Mouse (Mus musculus): ENCODE results near the gene Abcc8. TPM values are rescaled to one million over a fixed set of nuclear protein-coding genes. Genes with fewer than 3 reads are reported as not detected.

The Abcc8 gene
- polyA plus RNA-seq, 1 experiment from 2014 or later, result 14.1 TPM

DNA sequence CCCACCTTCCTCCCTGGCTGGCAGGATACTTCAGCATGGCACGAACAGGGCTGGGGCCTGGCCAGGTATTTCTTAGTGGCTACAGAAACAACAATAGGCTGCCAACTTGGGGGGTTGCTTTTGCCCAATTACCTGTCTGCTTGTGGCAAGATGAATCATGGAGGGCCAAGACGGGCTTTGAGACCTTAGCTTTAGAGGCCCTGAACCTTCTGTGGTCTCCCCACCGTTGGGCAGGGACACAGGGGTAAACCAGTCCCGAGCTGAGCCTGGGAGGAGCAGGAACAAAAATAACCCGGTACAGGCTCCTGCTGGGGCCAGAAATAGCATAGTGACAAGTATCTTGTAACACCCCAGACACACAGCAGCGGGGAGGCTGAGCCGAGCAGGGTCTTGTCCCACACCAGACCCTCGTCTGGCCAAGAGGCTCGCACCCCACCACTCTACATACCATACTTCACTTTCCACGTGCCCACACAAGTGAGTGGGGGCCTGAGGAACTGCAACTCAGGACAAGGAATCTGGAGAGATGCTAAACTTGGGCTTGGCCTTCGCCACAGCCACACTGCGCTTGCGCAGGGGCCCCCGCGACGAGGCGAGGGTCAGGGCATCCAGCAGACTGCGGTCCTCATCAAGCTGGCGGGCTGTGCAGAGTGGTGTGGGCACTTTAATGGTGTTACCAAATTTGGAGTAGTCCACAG lies 81.5 kb downstream of the Abcc8 start:
- DNase-seq (ENCODE audit: low spot score), result no peak
- H3K27ac ChIP-seq (ENCODE audit: low read depth, low read length), result no peak overlapping the region
- H3K4me1 ChIP-seq (ENCODE audit: control insufficient read depth, insufficient read depth, low read length), result peaks cover 5% of the 10 kb centered on the region; the same call in 1 of the 2 replicates
- H3K9me3 ChIP-seq (replicated peaks; ENCODE audit: control insufficient read depth, low read length), result no peaks in the 10 kb centered on the region
- no peak for ATAC-seq
- H3K36me3 ChIP-seq (ENCODE audit: control insufficient read depth, insufficient read depth, low read length), result no peaks in the 10 kb centered on the region
- WGBS, result 88% methylated on average over 19 of the region's 19 CpGs
- H3K4me2 ChIP-seq (ENCODE audit: low read length), result peak overlapping the region; percentile 28
- H3K4me3 ChIP-seq (ENCODE audit: low read depth, low read length), result no peak overlapping the region
- 0 out of 2 replicates have a peak overlapping the region, but pooled peaks have one; percentile 13 for H3K9ac ChIP-seq (ENCODE audit: low read length)
- H3K27me3 ChIP-seq (replicated peaks; ENCODE audit: control insufficient read depth, insufficient read depth, low read length), result no peaks in the 10 kb centered on the region

DNA sequence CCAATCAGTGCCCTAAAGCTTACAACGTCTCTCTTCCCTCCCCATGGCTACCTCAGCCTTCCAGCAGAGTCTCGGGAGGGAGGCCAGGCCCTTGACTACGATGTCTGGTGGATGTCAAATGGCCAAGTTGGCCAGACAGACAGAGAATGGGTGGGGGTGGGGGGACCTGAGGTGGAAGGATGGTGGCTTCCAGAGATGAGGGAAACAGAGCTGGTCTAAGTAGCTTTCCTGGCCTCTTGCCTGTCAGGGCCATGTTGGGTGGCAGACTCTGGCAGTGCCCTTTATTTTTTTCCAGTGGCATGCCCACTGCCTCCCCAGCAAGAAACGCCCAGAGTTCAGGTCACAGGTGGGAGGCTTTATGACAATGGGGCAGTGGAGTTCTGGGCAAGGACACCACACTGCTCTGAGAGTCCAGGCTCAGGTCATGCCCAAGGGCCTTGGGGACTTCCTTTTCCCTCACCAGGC lies 82.5 kb downstream of the Abcc8 start:
- Histone ChIP-seq H3K4me1 (ENCODE audit: control insufficient read depth, insufficient read depth, low read length) (peaks cover 2% of the 10 kb centered on the region; the same call in 1 of the 2 replicates), H3K27ac (ENCODE audit: low read depth, low read length) (no peak overlapping the region), H3K9me3 (replicated peaks; ENCODE audit: control insufficient read depth, low read length) (no peaks in the 10 kb centered on the region), H3K4me3 (ENCODE audit: low read depth, low read length) (no peak overlapping the region), H3K27me3 (replicated peaks; ENCODE audit: control insufficient read depth, insufficient read depth, low read length) (no peaks in the 10 kb centered on the region), H3K4me2 (ENCODE audit: low read length) (peak overlapping the region; percentile 28), H3K9ac (ENCODE audit: low read length) (no peak overlapping the region; the same call in 1 of the 2 replicates), H3K36me3 (ENCODE audit: control insufficient read depth, insufficient read depth, low read length) (no peaks in the 10 kb centered on the region)
- 74% methylated on average over 4 of the region's 4 CpGs for WGBS
- DNase-seq (ENCODE audit: low spot score), result no peak
- ATAC-seq, result no peak

DNA sequence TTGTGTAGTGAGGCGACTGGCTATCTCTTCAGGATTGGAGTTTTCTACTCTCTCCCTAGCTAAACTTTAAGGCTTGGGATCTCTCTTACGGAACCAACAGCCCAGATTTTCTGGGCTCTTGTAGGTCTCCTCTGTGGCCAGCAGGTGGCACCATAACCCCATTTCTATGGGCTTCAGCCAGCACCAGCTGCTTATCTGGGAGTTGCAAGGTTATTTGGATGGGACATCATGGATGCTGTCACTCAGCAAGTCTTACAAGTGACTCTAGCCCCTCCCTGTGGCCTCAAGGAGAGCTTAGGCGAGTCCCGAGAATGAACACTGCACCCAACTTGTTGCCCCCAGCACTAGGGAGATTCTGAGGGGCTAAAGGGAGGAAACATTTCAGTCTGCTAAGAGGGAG lies 83.7 kb downstream of the Abcc8 start:
- Histone ChIP-seq H3K4me2 (ENCODE audit: low read length) (no peak overlapping the region), H3K9ac (ENCODE audit: low read length) (no peak overlapping the region), H3K36me3 (ENCODE audit: control insufficient read depth, insufficient read depth, low read length) (no peaks in the 10 kb centered on the region), H3K27me3 (replicated peaks; ENCODE audit: control insufficient read depth, insufficient read depth, low read length) (no peaks in the 10 kb centered on the region), H3K4me3 (ENCODE audit: low read depth, low read length) (no peak overlapping the region), H3K4me1 (ENCODE audit: control insufficient read depth, insufficient read depth, low read length) (peaks cover 2% of the 10 kb centered on the region; the same call in 1 of the 2 replicates), H3K9me3 (replicated peaks; ENCODE audit: control insufficient read depth, low read length) (no peaks in the 10 kb centered on the region), H3K27ac (ENCODE audit: low read depth, low read length) (no peak overlapping the region)
- ATAC-seq, result 0 out of 2 replicates have a peak, but pooled peaks have one; percentile 26
- 3% methylated on average over 4 of the region's 4 CpGs for WGBS
- DNase-seq (ENCODE audit: low spot score), result peak; percentile 89

DNA sequence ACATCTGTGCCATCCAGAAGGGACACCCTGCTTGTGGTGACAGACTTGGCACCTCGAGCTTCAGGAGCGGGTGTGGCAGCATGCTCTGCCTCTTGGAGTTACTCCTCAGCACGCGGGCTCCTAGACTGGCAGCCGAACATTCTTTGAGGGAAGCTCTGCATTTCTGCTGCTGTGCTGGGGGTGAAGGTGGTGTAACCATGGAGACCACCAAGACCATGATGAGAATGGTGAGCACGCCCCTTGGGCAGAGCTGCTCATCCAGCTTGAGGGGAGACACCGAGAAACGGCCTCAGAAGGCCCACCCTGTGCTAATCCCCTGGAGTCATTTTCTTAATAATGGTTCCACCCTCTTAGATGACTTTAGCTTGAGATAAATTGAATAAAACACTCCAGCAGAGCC lies 87.0 kb downstream of the Abcc8 start:
- ATAC-seq (no peak), DNase-seq (ENCODE audit: low spot score) (no peak)
- WGBS, result 22% methylated on average over 8 of the region's 8 CpGs

DNA sequence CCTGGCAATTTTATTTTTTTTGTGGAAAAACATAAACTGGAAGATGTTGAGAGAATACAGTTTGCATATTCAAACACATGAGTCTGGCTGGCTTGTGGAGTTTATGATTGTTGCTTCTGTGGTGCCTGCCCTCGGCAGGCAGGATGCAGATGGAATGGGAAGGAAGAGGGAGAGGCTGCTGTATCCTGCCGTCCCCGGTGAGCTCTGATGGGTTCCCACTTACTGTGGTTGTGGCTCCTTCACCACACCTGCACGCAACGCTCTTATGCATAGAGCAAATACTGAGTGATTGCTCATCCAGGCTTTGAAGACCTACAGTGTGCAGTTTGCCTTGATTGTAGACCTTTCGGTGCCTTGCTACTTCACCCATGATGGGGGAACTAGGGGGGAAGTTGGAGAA lies 91.6 kb downstream of the Abcc8 start:
- no peaks in the 10 kb centered on the region; the same call in 1 of the 2 replicates for H3K9me3 ChIP-seq (replicated peaks; ENCODE audit: control insufficient read depth, low read length)
- no peaks in the 10 kb centered on the region for H3K27me3 ChIP-seq (replicated peaks; ENCODE audit: control insufficient read depth, insufficient read depth, low read length)
- WGBS, result 93% methylated on average over 6 of the region's 6 CpGs
- H3K36me3 ChIP-seq (ENCODE audit: control insufficient read depth, insufficient read depth, low read length), result peaks cover 14% of the 10 kb centered on the region
- no peaks in the 10 kb centered on the region for H3K4me1 ChIP-seq (ENCODE audit: control insufficient read depth, insufficient read depth, low read length)
- no peak overlapping the region for H3K27ac ChIP-seq (ENCODE audit: low read depth, low read length)
- ATAC-seq, result no peak
- H3K4me3 ChIP-seq (ENCODE audit: low read depth, low read length), result no peak overlapping the region
- DNase-seq (ENCODE audit: low spot score), result no peak
- no peak overlapping the region for H3K4me2 ChIP-seq (ENCODE audit: low read length)
- H3K9ac ChIP-seq (ENCODE audit: low read length), result no peak overlapping the region

More for the DNA sequence above, 87.0 kb downstream of the Abcc8 start:
- Histone ChIP-seq H3K9ac (ENCODE audit: low read length) (no peak overlapping the region), H3K36me3 (ENCODE audit: control insufficient read depth, insufficient read depth, low read length) (no peaks in the 10 kb centered on the region), H3K9me3 (replicated peaks; ENCODE audit: control insufficient read depth, low read length) (no peaks in the 10 kb centered on the region; the same call in 1 of the 2 replicates), H3K27me3 (replicated peaks; ENCODE audit: control insufficient read depth, insufficient read depth, low read length) (no peaks in the 10 kb centered on the region), H3K4me2 (ENCODE audit: low read length) (no peak overlapping the region), H3K27ac (ENCODE audit: low read depth, low read length) (no peak overlapping the region), H3K4me1 (ENCODE audit: control insufficient read depth, insufficient read depth, low read length) (no peaks in the 10 kb centered on the region), H3K4me3 (ENCODE audit: low read depth, low read length) (no peak overlapping the region)

DNA sequence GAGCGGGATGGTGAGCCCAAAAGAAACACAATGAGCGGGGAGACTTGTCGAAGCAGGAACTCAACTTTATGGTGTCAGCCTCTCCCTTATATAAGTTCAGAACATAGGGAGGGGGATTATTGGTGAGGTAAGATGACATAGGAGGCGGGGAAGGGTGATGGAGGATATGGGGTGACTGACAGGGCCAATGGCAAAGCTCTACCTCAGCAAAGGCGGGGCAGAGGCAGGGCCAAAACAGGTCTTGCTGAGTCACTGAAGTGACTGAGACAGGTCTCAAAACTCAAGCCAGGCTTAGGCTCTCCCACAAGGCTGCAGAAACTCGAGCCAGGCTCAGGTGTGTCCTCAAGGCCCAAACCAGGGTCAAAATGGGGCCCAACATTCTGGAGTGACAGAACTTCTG lies 93.5 kb downstream of the Abcc8 start:
- ATAC-seq (no peak), DNase-seq (ENCODE audit: low spot score) (no peak)
- Histone ChIP-seq H3K27ac (ENCODE audit: low read depth, low read length) (no peak overlapping the region), H3K4me1 (ENCODE audit: control insufficient read depth, insufficient read depth, low read length) (no peaks in the 10 kb centered on the region), H3K36me3 (ENCODE audit: control insufficient read depth, insufficient read depth, low read length) (peaks cover 33% of the 10 kb centered on the region), H3K4me3 (ENCODE audit: low read depth, low read length) (no peak overlapping the region), H3K4me2 (ENCODE audit: low read length) (no peak overlapping the region), H3K9ac (ENCODE audit: low read length) (no peak overlapping the region), H3K9me3 (replicated peaks; ENCODE audit: control insufficient read depth, low read length) (no peaks in the 10 kb centered on the region; the same call in 1 of the 2 replicates), H3K27me3 (replicated peaks; ENCODE audit: control insufficient read depth, insufficient read depth, low read length) (no peaks in the 10 kb centered on the region)
- 88% methylated on average over 6 of the region's 6 CpGs for WGBS

DNA sequence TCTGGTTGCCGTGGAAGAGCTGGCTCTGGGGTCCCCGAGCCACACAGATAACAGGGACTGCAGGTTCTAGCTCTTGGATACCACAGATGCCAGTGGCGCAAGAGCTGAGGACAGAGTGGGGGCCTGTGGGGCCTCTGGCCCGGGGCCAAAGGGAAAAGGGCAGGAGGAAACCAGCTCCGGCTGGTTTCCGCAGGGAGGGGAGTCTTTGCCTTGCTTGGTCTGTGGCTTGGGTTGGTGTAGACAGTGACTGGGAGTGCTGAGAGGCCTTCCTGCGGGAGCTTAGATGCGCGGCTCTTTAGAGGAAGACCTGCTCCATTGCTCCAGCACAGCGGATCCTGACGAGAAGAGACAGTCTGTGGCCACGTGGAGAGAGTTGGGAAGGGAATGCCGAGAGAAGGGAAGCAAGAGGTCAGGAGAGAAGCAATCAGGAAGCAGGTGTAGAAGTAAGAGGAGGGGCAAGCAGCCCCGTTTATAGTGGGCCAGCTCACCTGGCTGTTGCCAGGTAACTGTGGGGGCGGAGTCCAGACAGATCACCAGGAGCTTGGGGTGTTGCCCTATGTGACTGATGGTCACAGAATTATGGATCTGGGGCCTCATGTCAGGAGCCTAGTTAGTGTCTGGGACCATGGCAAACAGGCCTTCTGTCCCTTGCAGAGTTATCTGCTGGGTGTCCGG lies 94.9 kb downstream of the Abcc8 start:
- 79% methylated on average over 16 of the region's 16 CpGs for WGBS
- Histone ChIP-seq H3K27me3 (replicated peaks; ENCODE audit: control insufficient read depth, insufficient read depth, low read length) (no peaks in the 10 kb centered on the region), H3K4me3 (ENCODE audit: low read depth, low read length) (no peak overlapping the region), H3K9me3 (replicated peaks; ENCODE audit: control insufficient read depth, low read length) (no peaks in the 10 kb centered on the region; the same call in 1 of the 2 replicates), H3K36me3 (ENCODE audit: control insufficient read depth, insufficient read depth, low read length) (peaks cover 47% of the 10 kb centered on the region), H3K4me1 (ENCODE audit: control insufficient read depth, insufficient read depth, low read length) (no peaks in the 10 kb centered on the region), H3K27ac (ENCODE audit: low read depth, low read length) (no peak overlapping the region), H3K4me2 (ENCODE audit: low read length) (no peak overlapping the region), H3K9ac (ENCODE audit: low read length) (no peak overlapping the region)
- no peak for DNase-seq (ENCODE audit: low spot score)
- ATAC-seq, result no peak

DNA sequence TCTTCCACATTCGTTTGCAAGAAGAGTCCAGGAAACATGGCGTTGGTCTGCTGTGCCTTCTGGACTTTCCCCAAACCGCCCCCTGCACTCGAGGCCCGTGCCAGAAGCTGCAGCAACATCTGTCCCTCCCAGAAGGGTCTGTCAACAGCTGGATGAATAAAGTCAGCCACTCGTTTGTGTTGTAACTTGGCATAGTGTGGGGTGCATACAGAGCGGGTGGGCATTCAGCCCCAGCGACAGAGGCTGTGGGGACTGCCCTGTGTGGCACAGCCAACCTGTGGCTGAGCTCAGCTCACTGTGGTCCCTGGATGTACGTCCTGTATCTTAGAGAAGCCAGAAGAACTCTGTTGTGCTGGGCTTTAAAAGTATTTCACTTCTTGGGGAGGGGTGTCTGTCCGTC lies 95.8 kb downstream of the Abcc8 start:
- WGBS, result 92% methylated on average over 10 of the region's 10 CpGs
- Histone ChIP-seq H3K27ac (ENCODE audit: low read depth, low read length) (no peak overlapping the region), H3K4me2 (ENCODE audit: low read length) (no peak overlapping the region), H3K4me1 (ENCODE audit: control insufficient read depth, insufficient read depth, low read length) (no peaks in the 10 kb centered on the region), H3K4me3 (ENCODE audit: low read depth, low read length) (no peak overlapping the region), H3K27me3 (replicated peaks; ENCODE audit: control insufficient read depth, insufficient read depth, low read length) (no peaks in the 10 kb centered on the region), H3K9ac (ENCODE audit: low read length) (no peak overlapping the region), H3K36me3 (ENCODE audit: control insufficient read depth, insufficient read depth, low read length) (peaks cover 56% of the 10 kb centered on the region), H3K9me3 (replicated peaks; ENCODE audit: control insufficient read depth, low read length) (no peaks in the 10 kb centered on the region; the same call in 1 of the 2 replicates)
- DNase-seq (ENCODE audit: low spot score) (no peak), ATAC-seq (no peak)

DNA sequence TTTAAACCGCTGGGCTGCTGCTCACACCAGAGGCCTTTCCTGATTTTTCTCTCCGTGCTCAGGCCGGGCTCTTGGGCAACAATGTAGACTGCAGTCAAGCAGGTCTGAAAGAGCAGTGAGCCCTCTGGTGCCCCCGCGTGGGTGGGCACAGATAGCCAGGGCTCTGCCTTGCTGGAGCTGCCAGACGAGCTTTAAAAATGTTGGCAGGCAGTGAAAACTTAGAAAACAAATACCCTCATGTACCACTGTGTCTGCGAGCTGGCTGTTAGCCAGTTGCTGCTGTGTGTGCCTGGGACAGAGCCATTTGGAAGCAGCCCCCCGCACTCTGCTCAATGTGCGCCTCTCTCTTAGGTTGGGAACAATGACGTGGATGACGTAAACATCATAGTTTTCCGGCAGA lies 102.2 kb downstream of the Abcc8 start:
- peak; percentile 76 for DNase-seq (ENCODE audit: low spot score)
- H3K9me3 ChIP-seq (replicated peaks; ENCODE audit: control insufficient read depth, low read length), result no peaks in the 10 kb centered on the region
- 58% methylated on average over 12 of the region's 12 CpGs for WGBS
- no peaks in the 10 kb centered on the region for H3K4me1 ChIP-seq (ENCODE audit: control insufficient read depth, insufficient read depth, low read length)
- H3K4me3 ChIP-seq (ENCODE audit: low read depth, low read length), result no peak overlapping the region
- H3K4me2 ChIP-seq (ENCODE audit: low read length), result no peak overlapping the region
- H3K27me3 ChIP-seq (replicated peaks; ENCODE audit: control insufficient read depth, insufficient read depth, low read length), result no peaks in the 10 kb centered on the region
- ATAC-seq, result peak; percentile 88
- peaks cover 81% of the 10 kb centered on the region for H3K36me3 ChIP-seq (ENCODE audit: control insufficient read depth, insufficient read depth, low read length)
- H3K27ac ChIP-seq (ENCODE audit: low read depth, low read length), result no peak overlapping the region
- H3K9ac ChIP-seq (ENCODE audit: low read length), result no peak overlapping the region

All from forebrain, embryonic 14.5 days (tissue).